Mouse (Mus musculus) hindbrain, embryonic 14.5 days (tissue): Measurements from ENCODE around the gene Hspa12b. TPM values are rescaled to one million over a fixed set of nuclear protein-coding genes. Genes with fewer than 3 reads are reported as not detected.

Source experiments
- ATAC-seq: fragments of 200-750 bp; cut with Nextera tagmentation; 2 replicates; pipeline ENCODE4 v1.8.0; 2017; ENCODE audit warnings: moderate number of reproducible peaks, mild to moderate bottlenecking, moderate TSS enrichment, moderate library complexity; ENCODE audit not compliant: low FRiP score
- DNase-seq: peaks from one replicate; pipeline ENCODE4 v3.0.0-alpha.2; 2015; ENCODE audit warnings: low spot score
- H3K27ac ChIP-seq: fragments of 300-500 bp; sonication (generic); 2 replicates; pipeline ENCODE4 v1.5.1; 2014; ENCODE audit warnings: mild to moderate bottlenecking, moderate library complexity
- H3K27me3 ChIP-seq: fragments of 300-500 bp; sonication (generic); 2 replicates; pipeline ENCODE4 v1.6.1; 2014; ENCODE audit warnings: mild to moderate bottlenecking, low read length, mixed read lengths; ENCODE audit not compliant: control insufficient read depth, insufficient read depth
- H3K36me3 ChIP-seq: fragments of 300-500 bp; sonication (generic); replicated peaks from 2 replicates; pipeline ENCODE4 v1.6.1; 2014; ENCODE audit not compliant: control insufficient read depth, insufficient read depth
- H3K4me1 ChIP-seq: fragments of 300-500 bp; sonication (generic); replicated peaks from 2 replicates; pipeline ENCODE4 v1.6.1; 2014; ENCODE audit warnings: antibody characterized with exemption, low read length, mixed read lengths; ENCODE audit not compliant: control insufficient read depth, insufficient read depth
- H3K4me2 ChIP-seq: fragments of 300-500 bp; sonication (generic); replicated peaks from 2 replicates; pipeline ENCODE4 v1.6.1; 2014; ENCODE audit warnings: mild to moderate bottlenecking, moderate library complexity
- H3K4me3 ChIP-seq: fragments of 300-500 bp; sonication (generic); replicated peaks from 2 replicates; pipeline ENCODE4 v1.5.1; 2014; ENCODE audit warnings: mild to moderate bottlenecking, low read length
- H3K9ac ChIP-seq: fragments of 300-500 bp; sonication (generic); 2 replicates; pipeline ENCODE4 v1.6.1; 2014
- H3K9me3 ChIP-seq: fragments of 300-500 bp; sonication (generic); 2 replicates; pipeline ENCODE4 v1.6.1; 2016; ENCODE audit warnings: low read length; ENCODE audit not compliant: control insufficient read depth
- WGBS: fragments of 180-500 bp; shearing (Covaris S2); extraction: QIAGEN DNeasy Blood & Tissue Kit; methylation state at CpG from one replicate; pipeline ENCODE4 v1.1.7; 2014; 5-methylcytosine and 5-hydroxymethylcytosine counted together
- polyA plus RNA-seq: library from polyadenylated mRNA; unstranded; fragments of >200 nt; fragmentation: Nextera tagmentation; extraction: Ambion mirVana; gene quantifications from 2 replicates; pipeline ENCODE4 v1.2.1, GENCODE M21; 2014

The Hspa12b gene
- polyA plus RNA-seq, 1 experiment from 2014 or later = 3.3 TPM

DNA sequence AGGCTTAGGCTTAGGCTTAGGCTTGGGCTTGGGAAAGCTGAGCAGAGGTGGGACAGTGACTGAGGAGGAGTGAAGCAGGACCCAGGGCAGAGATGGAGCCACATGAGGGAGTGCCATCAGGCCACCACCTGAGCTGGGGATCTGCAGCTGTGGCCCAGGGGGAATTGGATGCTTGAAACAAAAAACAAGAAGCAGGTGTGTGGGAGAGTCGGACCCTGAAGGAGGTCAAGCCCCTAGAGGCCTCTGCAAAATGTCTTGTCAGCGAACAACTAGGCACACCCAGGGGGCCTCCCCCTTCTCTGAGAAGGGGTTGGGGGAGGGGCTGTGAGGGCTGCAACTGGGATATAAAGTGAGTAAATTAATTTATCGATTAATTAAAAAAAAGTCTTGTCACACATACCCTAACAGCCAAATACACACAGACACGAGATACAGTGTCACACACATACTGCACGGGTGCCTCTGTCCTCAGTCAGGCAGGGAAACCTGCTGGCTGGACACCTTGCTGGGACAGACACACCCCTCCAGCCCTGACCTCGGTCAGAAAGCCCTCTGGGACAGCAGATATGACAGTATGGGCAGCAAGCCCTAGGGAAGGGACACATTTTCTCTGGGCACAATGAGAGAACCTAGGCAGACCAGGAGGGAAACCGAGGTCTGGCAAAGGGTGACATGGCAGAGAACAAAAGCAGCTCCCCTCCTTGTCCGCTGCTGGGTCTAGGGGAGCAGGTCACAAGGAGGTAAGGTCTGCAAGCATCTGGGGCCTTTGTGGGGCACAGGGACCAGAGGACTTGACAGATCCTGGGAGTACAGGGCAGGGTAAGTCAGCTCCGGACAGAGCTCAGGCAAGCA lies 890 bp upstream of the Hspa12b start:
- Histone ChIP-seq H3K36me3 (no peaks in the 10 kb centered on the region), H3K9me3 (no peaks in the 10 kb centered on the region), H3K4me2 (peak overlapping the region; percentile 63), H3K4me3 (no peak overlapping the region; the same call in 1 of the 2 replicates), H3K4me1 (0 out of 2 replicates have a peak, but pooled peaks cover 8% of the 10 kb centered on the region), H3K27ac (no peak overlapping the region), H3K9ac (0 out of 2 replicates have a peak overlapping the region, but pooled peaks have one; percentile 58), H3K27me3 (no peaks in the 10 kb centered on the region; the same call in 1 of the 2 replicates)
- no peak for ATAC-seq
- no peak for DNase-seq
- 42% methylated on average over 9 of the region's 9 CpGs for WGBS

DNA sequence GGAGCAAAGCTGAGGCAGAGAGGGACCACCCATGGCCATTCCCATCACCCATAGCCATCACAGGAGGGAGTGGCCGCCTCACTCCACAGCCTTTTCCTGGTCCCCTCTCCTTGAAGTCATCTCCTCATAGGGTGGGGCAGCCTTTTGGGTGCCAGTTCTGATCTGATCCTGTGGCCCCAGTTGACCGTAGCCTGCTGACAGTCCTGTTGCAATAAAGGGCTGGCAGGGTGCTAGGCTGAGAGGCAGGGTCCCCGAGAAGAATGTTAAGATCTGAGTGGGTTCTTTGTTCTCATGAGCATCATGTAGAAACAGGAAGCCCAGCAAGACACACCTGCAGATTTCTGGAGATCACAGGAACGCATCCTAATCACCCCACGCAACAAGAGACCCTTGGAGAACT lies 1.1 kb downstream of the Hspa12b start:
- Histone ChIP-seq H3K36me3 (no peaks in the 10 kb centered on the region), H3K4me3 (no peak overlapping the region), H3K9me3 (no peaks in the 10 kb centered on the region), H3K27ac (no peak overlapping the region), H3K4me2 (peak overlapping the region; percentile 63), H3K9ac (no peak overlapping the region), H3K27me3 (no peaks in the 10 kb centered on the region; the same call in 1 of the 2 replicates), H3K4me1 (0 out of 2 replicates have a peak, but pooled peaks cover 8% of the 10 kb centered on the region)
- DNase-seq (no peak), ATAC-seq (no peak)
- WGBS = 91% methylated on average over 5 of the region's 5 CpGs

DNA sequence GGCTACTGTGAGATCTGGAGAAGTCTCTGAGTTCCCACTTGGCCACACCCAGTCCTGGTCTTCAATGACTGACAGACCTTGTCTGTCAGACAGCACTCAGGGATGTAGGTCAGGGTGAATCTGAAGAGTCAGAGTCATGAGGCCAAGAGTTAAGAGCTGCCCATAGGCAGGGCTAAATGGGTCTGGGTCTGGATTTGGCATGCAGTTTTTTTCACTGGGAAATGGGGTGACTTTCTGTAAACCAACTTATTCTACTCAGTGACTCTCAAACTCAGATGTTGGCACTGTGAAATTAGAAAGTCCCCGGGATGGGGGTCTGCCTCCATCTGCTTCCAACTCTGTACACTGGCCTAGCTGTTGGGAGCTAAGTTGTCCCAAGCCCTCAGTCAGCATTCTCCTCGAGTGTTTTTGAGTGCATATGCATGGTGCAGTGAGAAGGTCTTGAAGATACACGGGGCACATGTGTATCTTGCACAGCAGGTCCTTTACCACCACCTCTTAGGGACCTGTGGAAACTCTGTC lies 1.6 kb downstream of the Hspa12b start:
- WGBS = 89% methylated on average over 3 of the region's 3 CpGs
- ATAC-seq (no peak), DNase-seq (no peak)
- Histone ChIP-seq H3K4me1 (0 out of 2 replicates have a peak, but pooled peaks cover 8% of the 10 kb centered on the region), H3K9me3 (no peaks in the 10 kb centered on the region), H3K9ac (no peak overlapping the region), H3K27ac (no peak overlapping the region), H3K36me3 (no peaks in the 10 kb centered on the region), H3K4me2 (peak overlapping the region; percentile 63; the same call in 1 of the 2 replicates), H3K27me3 (no peaks in the 10 kb centered on the region; the same call in 1 of the 2 replicates), H3K4me3 (no peak overlapping the region)

DNA sequence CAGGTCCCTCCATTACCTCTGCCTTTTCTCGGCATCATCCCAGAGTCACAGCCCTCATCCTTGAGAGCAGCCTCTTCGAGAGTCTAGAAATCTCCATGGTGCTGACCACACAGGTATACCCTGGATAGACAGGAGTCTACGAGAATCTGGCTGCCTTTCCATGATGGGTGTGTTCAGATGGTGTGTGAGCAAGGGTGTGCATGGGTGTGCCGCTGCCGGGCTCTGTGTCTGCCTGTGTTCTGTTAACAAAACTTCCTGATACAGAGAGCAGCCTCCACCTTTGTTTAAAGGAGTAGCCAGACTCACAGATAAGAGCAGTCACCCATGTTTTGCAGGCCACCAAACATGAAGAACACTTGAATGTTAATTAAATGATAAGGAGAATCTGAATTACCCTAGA lies 2.8 kb downstream of the Hspa12b start:
- no peak overlapping the region for H3K4me3 ChIP-seq
- no peaks in the 10 kb centered on the region for H3K36me3 ChIP-seq
- H3K9ac ChIP-seq = no peak overlapping the region
- H3K9me3 ChIP-seq = no peaks in the 10 kb centered on the region
- 0 out of 2 replicates have a peak, but pooled peaks cover 8% of the 10 kb centered on the region for H3K4me1 ChIP-seq
- no peak overlapping the region for H3K4me2 ChIP-seq
- no peaks in the 10 kb centered on the region; the same call in 1 of the 2 replicates for H3K27me3 ChIP-seq
- no peak overlapping the region for H3K27ac ChIP-seq
- WGBS = 84% methylated on average over 5 of the region's 5 CpGs
- DNase-seq (no peak), ATAC-seq (no peak)

DNA sequence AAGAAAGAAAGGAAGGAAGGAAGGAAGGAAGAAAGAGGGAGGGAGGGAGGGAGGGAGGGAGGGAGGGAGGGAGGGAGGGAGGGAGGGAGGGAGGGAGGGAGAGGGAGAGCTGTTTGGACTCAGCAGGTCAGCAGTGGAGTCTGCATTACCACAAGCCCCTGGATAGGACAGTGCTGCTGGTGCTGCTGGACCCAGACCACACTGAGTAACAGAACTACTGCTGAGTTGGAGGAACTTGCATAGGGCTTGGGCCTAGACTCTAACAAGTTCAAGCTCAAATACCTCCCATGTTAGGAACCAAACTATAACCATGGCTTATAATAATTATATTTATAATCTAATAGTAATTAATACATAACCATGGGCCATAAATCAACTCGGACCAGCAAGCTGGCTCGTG lies 3.8 kb downstream of the Hspa12b start:
- H3K4me1 ChIP-seq = 0 out of 2 replicates have a peak, but pooled peaks cover 8% of the 10 kb centered on the region
- no peaks in the 10 kb centered on the region for H3K36me3 ChIP-seq
- H3K27me3 ChIP-seq = no peaks in the 10 kb centered on the region
- no peak for ATAC-seq
- no peak overlapping the region for H3K4me3 ChIP-seq
- WGBS = 93% methylated on average over 2 of the region's 2 CpGs
- H3K27ac ChIP-seq = no peak overlapping the region
- no peak overlapping the region for H3K9ac ChIP-seq
- DNase-seq = no peak
- H3K9me3 ChIP-seq = no peaks in the 10 kb centered on the region
- H3K4me2 ChIP-seq = no peak overlapping the region

DNA sequence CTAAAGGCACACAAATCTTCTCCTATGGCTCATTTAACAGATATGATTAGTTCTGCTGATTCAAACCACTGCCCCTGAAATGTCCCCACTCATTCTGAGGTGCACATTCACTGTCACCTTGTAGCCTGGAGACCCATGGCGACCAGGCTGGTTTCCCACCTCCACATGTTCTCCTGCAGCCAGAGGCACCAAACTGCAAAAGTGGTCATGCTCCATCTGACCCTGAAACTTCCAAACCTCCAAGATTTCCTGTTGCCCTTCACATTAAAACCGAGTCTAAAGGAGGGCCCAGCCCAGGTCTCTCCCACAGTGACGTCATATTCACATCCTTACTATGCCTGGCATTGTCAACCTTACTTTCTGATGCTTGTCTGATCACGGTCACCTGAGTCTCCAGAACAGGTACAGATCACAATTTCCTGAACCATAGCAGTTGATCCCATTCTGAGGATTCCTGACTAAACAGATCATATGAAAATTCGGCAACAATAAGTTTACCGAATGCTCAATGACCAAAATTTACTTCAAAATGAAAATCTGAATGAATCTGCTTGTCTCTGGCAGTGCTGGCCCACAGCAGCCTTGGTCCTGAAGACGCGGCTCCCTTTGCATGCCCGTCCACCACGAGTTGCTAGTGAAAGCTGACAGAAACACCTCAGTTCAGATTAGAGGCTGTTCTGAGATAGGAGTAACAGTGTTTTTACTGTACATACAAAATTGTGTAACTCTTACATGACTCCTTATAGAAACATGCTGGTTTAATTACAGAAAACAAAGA lies 5.2 kb downstream of the Hspa12b start:
- ATAC-seq (no peak), DNase-seq (no peak)
- Histone ChIP-seq H3K9me3 (no peaks in the 10 kb centered on the region), H3K27ac (no peak overlapping the region), H3K4me2 (no peak overlapping the region), H3K27me3 (no peaks in the 10 kb centered on the region), H3K36me3 (no peaks in the 10 kb centered on the region), H3K4me1 (0 out of 2 replicates have a peak, but pooled peaks cover 5% of the 10 kb centered on the region), H3K9ac (no peak overlapping the region), H3K4me3 (no peak overlapping the region)
- 81% methylated on average over 10 of the region's 10 CpGs for WGBS

DNA sequence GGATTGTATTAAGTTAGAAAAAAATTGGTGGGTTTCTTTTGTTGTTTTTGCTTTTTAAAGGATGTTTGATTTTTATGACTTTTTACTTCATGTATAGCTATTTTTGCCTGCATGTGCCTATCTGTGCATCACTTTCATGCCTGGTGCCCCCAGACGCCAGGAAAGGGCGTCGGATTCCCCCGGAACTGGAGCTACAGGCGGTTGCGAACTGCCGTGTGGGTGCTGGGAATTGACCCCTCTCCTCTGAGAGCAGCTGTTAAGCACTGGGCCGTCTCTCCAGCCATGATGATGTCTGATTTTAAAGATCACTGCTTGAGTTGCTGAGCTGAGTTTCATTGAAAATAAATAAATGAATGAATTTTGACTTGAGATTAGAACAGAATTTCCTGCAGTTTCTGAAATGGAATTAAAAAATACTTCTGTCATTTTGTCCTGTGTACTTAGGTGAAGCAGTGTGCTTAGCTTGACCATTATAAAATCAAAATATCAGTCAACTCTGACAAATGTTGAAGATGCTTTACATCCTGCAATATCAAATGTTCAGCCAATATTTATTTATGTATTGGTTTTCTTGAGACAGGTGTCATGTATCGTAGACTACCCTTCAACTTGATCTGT lies 6.0 kb downstream of the Hspa12b start, which contains the start of gene Gm11037:
Gm11037 (plus strand) TSS at position 568 of the 618 bp plus-strand sequence.
- WGBS = 79% methylated on average over 9 of the region's 9 CpGs
- H3K27me3 ChIP-seq = no peaks in the 10 kb centered on the region
- H3K9ac ChIP-seq = no peak within 1 kb of the TSS
- H3K27ac ChIP-seq = no peak within 1 kb of the TSS
- no peaks in the 10 kb centered on the region for H3K4me1 ChIP-seq
- H3K4me3 ChIP-seq = no peak within 1 kb of the TSS
- no peak for DNase-seq
- no peak within 1 kb of the TSS for H3K4me2 ChIP-seq
- no peaks in the 10 kb centered on the region for H3K36me3 ChIP-seq
- no peak for ATAC-seq
- H3K9me3 ChIP-seq = no peaks in the 10 kb centered on the region

DNA sequence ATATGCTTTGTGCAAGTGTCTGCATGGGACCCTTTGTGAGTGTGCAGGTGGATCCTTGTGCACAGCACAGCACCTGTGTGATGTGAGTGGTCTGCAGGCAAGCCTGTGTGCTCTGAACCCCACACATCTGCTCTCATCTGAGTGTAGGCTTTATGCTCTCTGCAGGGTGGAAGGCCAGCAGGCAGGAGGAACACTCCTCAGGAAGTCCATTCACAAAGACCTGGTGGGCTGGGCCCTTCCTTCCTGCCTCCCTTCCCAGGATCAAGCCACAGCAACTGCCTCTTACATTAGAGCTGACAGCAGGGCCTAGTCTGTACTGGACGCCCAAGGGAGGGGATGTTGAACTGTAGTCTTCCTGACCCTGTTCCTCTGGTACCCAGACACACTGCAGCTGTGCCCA lies 7.3 kb downstream of the Hspa12b start:
- 72% methylated on average over 1 of the region's 1 CpGs for WGBS
- Histone ChIP-seq H3K27me3 (no peaks in the 10 kb centered on the region), H3K4me2 (no peak overlapping the region), H3K4me3 (no peak overlapping the region), H3K4me1 (no peaks in the 10 kb centered on the region), H3K27ac (no peak overlapping the region; the same call in 1 of the 2 replicates), H3K36me3 (no peaks in the 10 kb centered on the region), H3K9ac (no peak overlapping the region), H3K9me3 (no peaks in the 10 kb centered on the region)
- ATAC-seq (no peak), DNase-seq (no peak)
